Mouse (Mus musculus) kidney, embryonic 16.5 days (tissue): Measurements from ENCODE around the gene 1810010H24Rik. TPM values are rescaled to one million over a fixed set of nuclear protein-coding genes. Genes with fewer than 3 reads are reported as not detected.
A peak's percentile ranks its signal among the peaks of the same experiment; 100 is the strongest.

Experiments
- ATAC-seq: fragments of 200-750 bp; cut with Nextera tagmentation; 2 replicates; pipeline ENCODE4 v1.8.0; 2017; ENCODE audit warnings: moderate TSS enrichment; ENCODE audit not compliant: low FRiP score, low TSS enrichment
- H3K27ac ChIP-seq: fragments of 300-500 bp; sonication (generic); 2 replicates; pipeline ENCODE4 v1.5.1; 2014; ENCODE audit warnings: low read length
- H3K27me3 ChIP-seq: fragments of 300-500 bp; sonication (generic); 2 replicates; pipeline ENCODE4 v1.6.1; 2014; ENCODE audit warnings: low read length, control low read depth, mixed read lengths; ENCODE audit not compliant: insufficient read depth
- H3K36me3 ChIP-seq: fragments of 300-500 bp; sonication (generic); 2 replicates; pipeline ENCODE4 v1.6.1; 2014; ENCODE audit warnings: low read length, control low read depth, mixed read lengths; ENCODE audit not compliant: insufficient read depth
- H3K4me1 ChIP-seq: fragments of 300-500 bp; sonication (generic); 2 replicates; pipeline ENCODE4 v1.6.1; 2014; ENCODE audit warnings: low read length, control low read depth, mixed read lengths; ENCODE audit not compliant: insufficient read depth
- H3K4me2 ChIP-seq: fragments of 300-500 bp; sonication (generic); replicated peaks from 2 replicates; pipeline ENCODE4 v1.6.1; 2014; ENCODE audit warnings: low read depth, low read length
- H3K4me3 ChIP-seq: fragments of 300-500 bp; sonication (generic); 2 replicates; pipeline ENCODE4 v1.5.1; 2014; ENCODE audit warnings: mild to moderate bottlenecking, low read length
- H3K9ac ChIP-seq: fragments of 300-500 bp; sonication (generic); replicated peaks from 2 replicates; pipeline ENCODE4 v1.6.1; 2014; ENCODE audit warnings: low read length
- H3K9me3 ChIP-seq: fragments of 300-500 bp; sonication (generic); 2 replicates; pipeline ENCODE4 v1.6.1; 2016; ENCODE audit warnings: low read length, control low read depth
- WGBS: fragments of 180-500 bp; shearing (Covaris S2); extraction: QIAGEN DNeasy Blood & Tissue Kit; methylation state at CpG from one replicate; pipeline ENCODE4 v1.1.7; 2014; 5-methylcytosine and 5-hydroxymethylcytosine counted together
- polyA plus RNA-seq: library from polyadenylated mRNA; unstranded; fragments of >200 nt; fragmentation: Nextera tagmentation; extraction: Ambion mirVana; gene quantifications from 2 replicates; pipeline ENCODE4 v1.2.1, GENCODE M21; 2015

The 1810010H24Rik gene
- polyA plus RNA-seq, 1 experiment from 2014 or later = 1.8 TPM

- no peak overlapping the region for H3K9ac ChIP-seq
- no peak overlapping the region for H3K27ac ChIP-seq
- H3K36me3 ChIP-seq = no peaks in the 10 kb centered on the region
- no peaks in the 10 kb centered on the region for H3K27me3 ChIP-seq
- H3K9me3 ChIP-seq = no peaks in the 10 kb centered on the region
- H3K4me3 ChIP-seq = no peak overlapping the region
- ATAC-seq = no peak
- WGBS = 90% methylated on average over 13 of the region's 13 CpGs
- peaks cover 26% of the 10 kb centered on the region for H3K4me1 ChIP-seq
- no peak overlapping the region for H3K4me2 ChIP-seq
Measured at GRCm38 (mm10) chr11:107022050-107022683, 3.3 kb upstream of the 1810010H24Rik start.

- no peaks in the 10 kb centered on the region for H3K9me3 ChIP-seq
- H3K36me3 ChIP-seq = no peaks in the 10 kb centered on the region
- peak overlapping the region; percentile 13; the same call in 1 of the 2 replicates for H3K9ac ChIP-seq
- no peak overlapping the region for H3K27ac ChIP-seq
- H3K27me3 ChIP-seq = no peaks in the 10 kb centered on the region
- 20% methylated on average over 4 of the region's 4 CpGs for WGBS
- peaks cover 34% of the 10 kb centered on the region for H3K4me1 ChIP-seq
- no peak overlapping the region for H3K4me3 ChIP-seq
- no peak for ATAC-seq
- H3K4me2 ChIP-seq = peak overlapping the region; percentile 79
Measured at GRCm38 (mm10) chr11:107024406-107024805, 1.1 kb upstream of the 1810010H24Rik start.

GRCm38 (mm10) chr11:107026554-107027430, 1.3 kb downstream of the 1810010H24Rik start:
- H3K4me1 ChIP-seq = peaks cover 38% of the 10 kb centered on the region
- no peak overlapping the region for H3K27ac ChIP-seq
- no peaks in the 10 kb centered on the region for H3K27me3 ChIP-seq
- no peaks in the 10 kb centered on the region for H3K9me3 ChIP-seq
- H3K4me2 ChIP-seq = peak overlapping the region; percentile 79
- H3K36me3 ChIP-seq = no peaks in the 10 kb centered on the region
- ATAC-seq = no peak
- no peak overlapping the region for H3K9ac ChIP-seq
- 5% methylated on average over 12 of the region's 12 CpGs for WGBS
- peak overlapping the region; percentile 60 for H3K4me3 ChIP-seq

GRCm38 (mm10) chr11:107027431-107028274, 2.2 kb downstream of the 1810010H24Rik start:
- Histone ChIP-seq H3K9ac (peak overlapping the region; percentile 75), H3K4me2 (peak overlapping the region; percentile 73), H3K9me3 (no peaks in the 10 kb centered on the region), H3K36me3 (no peaks in the 10 kb centered on the region), H3K27me3 (no peaks in the 10 kb centered on the region), H3K4me3 (peak overlapping the region; percentile 60), H3K4me1 (peaks cover 45% of the 10 kb centered on the region), H3K27ac (peak overlapping the region; percentile 74)
- WGBS = 1% methylated on average over 95 of the region's 107 CpGs
- ATAC-seq = peak; percentile 91

GRCm38 (mm10) chr11:107028275-107028618, 2.8 kb downstream of the 1810010H24Rik start:
- Histone ChIP-seq H3K36me3 (no peaks in the 10 kb centered on the region), H3K4me2 (peak overlapping the region; percentile 73), H3K4me1 (peaks cover 46% of the 10 kb centered on the region), H3K4me3 (peak overlapping the region; percentile 60), H3K9ac (peak overlapping the region; percentile 75), H3K27me3 (no peaks in the 10 kb centered on the region), H3K27ac (peak overlapping the region; percentile 74; the same call in 1 of the 2 replicates), H3K9me3 (no peaks in the 10 kb centered on the region)
- peak; percentile 53 for ATAC-seq
- 2% methylated on average over 28 of the region's 29 CpGs for WGBS

GRCm38 (mm10) chr11:107028754-107029153, 3.3 kb downstream of the 1810010H24Rik start:
- ATAC-seq = no peak
- peak overlapping the region; percentile 60 for H3K4me3 ChIP-seq

GRCm38 (mm10) chr11:107029536-107029935, 4.1 kb downstream of the 1810010H24Rik start:
- WGBS = 50% methylated on average over 19 of the region's 19 CpGs
- no peak for ATAC-seq
- Histone ChIP-seq H3K4me3 (no peak overlapping the region), H3K27me3 (no peaks in the 10 kb centered on the region), H3K9ac (no peak overlapping the region), H3K36me3 (no peaks in the 10 kb centered on the region), H3K9me3 (no peaks in the 10 kb centered on the region), H3K4me1 (peaks cover 40% of the 10 kb centered on the region), H3K27ac (no peak overlapping the region), H3K4me2 (no peak overlapping the region)

More at GRCm38 (mm10) chr11:107028754-107029153, 3.3 kb downstream of the 1810010H24Rik start:
- Histone ChIP-seq H3K9me3 (no peaks in the 10 kb centered on the region), H3K27me3 (no peaks in the 10 kb centered on the region), H3K9ac (peak overlapping the region; percentile 75), H3K4me1 (peaks cover 46% of the 10 kb centered on the region), H3K27ac (peak overlapping the region; percentile 74; the same call in 1 of the 2 replicates), H3K4me2 (peak overlapping the region; percentile 73), H3K36me3 (no peaks in the 10 kb centered on the region)
- 65% methylated on average over 6 of the region's 6 CpGs for WGBS

- peaks cover 9% of the 10 kb centered on the region; the same call in 1 of the 2 replicates for H3K36me3 ChIP-seq
- ATAC-seq = no peak
- no peaks in the 10 kb centered on the region for H3K27me3 ChIP-seq
- peak overlapping the region; percentile 7; the same call in 1 of the 2 replicates for H3K27ac ChIP-seq
- no peaks in the 10 kb centered on the region for H3K9me3 ChIP-seq
- no peak overlapping the region for H3K4me3 ChIP-seq
- H3K4me2 ChIP-seq = no peak overlapping the region
- WGBS = 42% methylated on average over 7 of the region's 7 CpGs
- peaks cover 21% of the 10 kb centered on the region for H3K4me1 ChIP-seq
- H3K9ac ChIP-seq = no peak overlapping the region
Measured at GRCm38 (mm10) chr11:107031635-107032034, 6.2 kb downstream of the 1810010H24Rik start.

- Histone ChIP-seq H3K36me3 (peaks cover 31% of the 10 kb centered on the region), H3K9ac (no peak overlapping the region), H3K4me3 (no peak overlapping the region), H3K4me1 (peaks cover 12% of the 10 kb centered on the region; the same call in 1 of the 2 replicates), H3K4me2 (no peak overlapping the region), H3K9me3 (no peaks in the 10 kb centered on the region), H3K27me3 (no peaks in the 10 kb centered on the region), H3K27ac (no peak overlapping the region)
- ATAC-seq = no peak
- 82% methylated on average over 10 of the region's 10 CpGs for WGBS
Measured at GRCm38 (mm10) chr11:107034085-107034810, 8.8 kb downstream of the 1810010H24Rik start.
